Mouse (Mus musculus): ENCODE data around the gene Lpcat1. TPM values are rescaled to one million over a fixed set of nuclear protein-coding genes. Genes with fewer than 3 reads are reported as not detected.

The Lpcat1 gene
- polyA plus RNA-seq, 1 experiment: 40.9 TPM

DNA sequence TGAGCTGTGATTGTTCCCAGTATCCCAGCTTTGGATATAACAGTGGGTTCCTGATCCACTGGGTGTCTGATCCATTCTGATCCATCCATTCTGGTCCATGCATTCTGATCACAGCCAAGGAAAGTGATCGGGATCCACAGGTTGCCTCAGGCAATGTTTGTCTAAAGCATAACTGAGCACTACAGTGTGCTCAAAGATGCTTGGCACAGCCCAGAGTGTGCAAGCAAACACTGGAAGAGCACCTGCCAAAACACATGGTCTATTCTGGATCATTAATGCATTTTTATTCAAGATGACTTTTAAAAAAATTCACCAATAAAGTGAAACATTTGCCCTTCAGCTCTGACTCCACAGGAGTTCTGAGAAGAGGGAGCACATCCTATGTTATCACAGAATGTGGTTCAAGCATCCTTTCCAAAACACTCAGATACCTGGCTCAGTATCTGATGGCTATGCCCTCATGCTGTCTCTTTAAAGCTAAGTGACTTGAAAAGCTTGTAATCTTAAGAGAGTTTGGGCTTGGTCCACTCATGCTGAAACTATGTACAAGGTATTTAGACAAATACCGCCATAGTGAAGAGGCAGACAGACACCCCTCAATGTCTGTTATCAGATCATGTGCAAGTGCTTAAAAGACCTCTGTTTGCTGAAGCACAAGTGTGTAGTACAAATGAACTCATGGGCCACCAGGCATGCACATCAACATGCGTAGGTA is 13.3 kb upstream of the Lpcat1 start:
- TF ChIP-seq POLR2A (IDR thresholded peaks at IDR 0.05; ENCODE audit: control insufficient read depth, extremely low read depth, insufficient read depth, low read length, poor library complexity) (no peak), CTCF (IDR thresholded peaks at IDR 0.05; ENCODE audit: borderline replicate concordance, control insufficient read depth, extremely low read depth, insufficient read depth, low read length, poor library complexity) (no peak)

DNA sequence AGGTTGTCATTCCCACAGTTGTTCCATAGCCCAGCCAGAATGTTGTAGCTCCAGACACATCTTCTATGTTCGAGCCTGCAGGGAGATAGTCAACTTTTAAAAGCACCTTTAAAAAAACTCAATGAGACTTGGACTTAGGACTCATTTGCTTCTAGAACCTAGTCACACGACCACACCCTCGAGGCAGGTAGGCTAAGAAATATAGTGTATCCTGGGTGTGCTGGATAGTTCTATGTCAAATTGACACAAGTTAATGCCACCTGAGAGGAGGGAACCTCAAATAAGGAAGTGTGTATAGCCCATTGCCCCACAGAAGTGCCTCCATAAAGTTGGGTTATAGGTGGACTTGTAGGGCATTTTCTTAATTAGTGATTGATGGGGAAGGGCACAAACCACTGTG is 11.7 kb upstream of the Lpcat1 start:
- Histone ChIP-seq H3K36me3 (ENCODE audit: control insufficient read depth, insufficient read depth, low read length) (no peaks in the 10 kb centered on the region), H3K4me1 (replicated peaks; ENCODE audit: control insufficient read depth, insufficient read depth, low read length) (no peaks in the 10 kb centered on the region), H3K4me3 (ENCODE audit: control insufficient read depth, insufficient read depth, low read length) (no peak overlapping the region), H3K27me3 (ENCODE audit: control insufficient read depth, insufficient read depth, low read length) (no peaks in the 10 kb centered on the region), H3K27ac (ENCODE audit: control insufficient read depth, insufficient read depth, low read length) (no peak overlapping the region)
- DNase-seq: no peak
- TF ChIP-seq POLR2A (IDR thresholded peaks at IDR 0.05; ENCODE audit: control insufficient read depth, extremely low read depth, insufficient read depth, low read length, poor library complexity): no peak
- no peak for TF ChIP-seq CTCF (IDR thresholded peaks at IDR 0.05; ENCODE audit: borderline replicate concordance, control insufficient read depth, extremely low read depth, insufficient read depth, low read length, poor library complexity)
- 81% methylated on average over 3 of the region's 3 CpGs for WGBS

More for the DNA sequence above, 13.3 kb upstream of the Lpcat1 start:
- 88% methylated on average over 3 of the region's 3 CpGs for WGBS
- no peaks in the 10 kb centered on the region for H3K27me3 ChIP-seq (ENCODE audit: control insufficient read depth, insufficient read depth, low read length)
- no peaks in the 10 kb centered on the region for H3K36me3 ChIP-seq (ENCODE audit: control insufficient read depth, insufficient read depth, low read length)
- DNase-seq: no peak
- no peaks in the 10 kb centered on the region for H3K4me1 ChIP-seq (replicated peaks; ENCODE audit: control insufficient read depth, insufficient read depth, low read length)
- no peak overlapping the region for H3K4me3 ChIP-seq (ENCODE audit: control insufficient read depth, insufficient read depth, low read length)
- no peak overlapping the region for H3K27ac ChIP-seq (ENCODE audit: control insufficient read depth, insufficient read depth, low read length)

DNA sequence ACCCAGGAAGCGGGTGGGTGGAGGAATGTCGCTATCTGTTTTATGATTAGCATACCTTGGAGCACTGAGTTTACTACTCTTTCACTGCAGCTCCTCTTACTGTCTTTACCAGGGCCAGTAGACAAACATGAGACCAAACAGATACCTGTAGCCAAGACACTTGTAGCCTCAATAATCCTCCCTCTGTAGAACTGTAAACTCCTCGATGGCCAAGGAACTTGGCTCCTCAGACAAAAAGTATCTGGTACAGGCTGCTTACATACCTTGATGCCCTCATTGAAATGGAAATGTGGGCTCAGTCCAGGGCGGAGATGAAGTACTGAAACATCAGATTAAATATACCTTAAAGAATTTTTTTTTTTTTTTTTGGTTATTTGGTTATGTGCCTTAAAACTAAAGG is 9.7 kb upstream of the Lpcat1 start:
- Histone ChIP-seq H3K4me3 (ENCODE audit: control insufficient read depth, insufficient read depth, low read length) (no peak overlapping the region), H3K27ac (ENCODE audit: control insufficient read depth, insufficient read depth, low read length) (no peak overlapping the region), H3K27me3 (ENCODE audit: control insufficient read depth, insufficient read depth, low read length) (no peaks in the 10 kb centered on the region), H3K4me1 (replicated peaks; ENCODE audit: control insufficient read depth, insufficient read depth, low read length) (no peaks in the 10 kb centered on the region), H3K36me3 (ENCODE audit: control insufficient read depth, insufficient read depth, low read length) (no peaks in the 10 kb centered on the region)
- no peak for DNase-seq
- no peak for TF ChIP-seq POLR2A (IDR thresholded peaks at IDR 0.05; ENCODE audit: control insufficient read depth, extremely low read depth, insufficient read depth, low read length, poor library complexity)
- TF ChIP-seq CTCF (IDR thresholded peaks at IDR 0.05; ENCODE audit: borderline replicate concordance, control insufficient read depth, extremely low read depth, insufficient read depth, low read length, poor library complexity): no peak
- WGBS: 98% methylated on average over 4 of the region's 4 CpGs

DNA sequence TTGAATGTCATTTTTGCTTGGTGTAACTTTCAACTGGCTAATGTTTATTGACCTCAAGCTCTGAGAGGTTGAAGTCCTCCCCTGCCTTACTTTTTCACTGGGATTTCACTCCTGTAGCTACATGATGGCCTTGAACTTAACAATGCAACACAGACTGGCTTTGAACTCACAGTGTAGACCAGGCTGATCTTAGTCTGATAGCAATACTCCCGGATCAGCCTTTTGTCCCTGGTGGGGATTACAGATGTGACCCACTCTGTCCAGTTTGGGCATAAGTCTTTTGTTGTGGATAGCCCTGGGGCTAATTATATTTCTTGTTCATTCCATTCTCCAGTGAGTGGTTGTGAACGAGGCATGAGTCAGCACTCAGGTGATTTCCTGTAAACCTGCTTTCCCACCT is 9.3 kb upstream of the Lpcat1 start:
- DNase-seq: no peak
- no peak overlapping the region for H3K27ac ChIP-seq (ENCODE audit: control insufficient read depth, insufficient read depth, low read length)
- TF ChIP-seq CTCF (IDR thresholded peaks at IDR 0.05; ENCODE audit: borderline replicate concordance, control insufficient read depth, extremely low read depth, insufficient read depth, low read length, poor library complexity) (no peak), POLR2A (IDR thresholded peaks at IDR 0.05; ENCODE audit: control insufficient read depth, extremely low read depth, insufficient read depth, low read length, poor library complexity) (no peak)
- H3K4me3 ChIP-seq (ENCODE audit: control insufficient read depth, insufficient read depth, low read length): no peak overlapping the region
- H3K27me3 ChIP-seq (ENCODE audit: control insufficient read depth, insufficient read depth, low read length): no peaks in the 10 kb centered on the region
- H3K36me3 ChIP-seq (ENCODE audit: control insufficient read depth, insufficient read depth, low read length): no peaks in the 10 kb centered on the region
- H3K4me1 ChIP-seq (replicated peaks; ENCODE audit: control insufficient read depth, insufficient read depth, low read length): no peaks in the 10 kb centered on the region
- 69% methylated on average over 2 of the region's 2 CpGs for WGBS

DNA sequence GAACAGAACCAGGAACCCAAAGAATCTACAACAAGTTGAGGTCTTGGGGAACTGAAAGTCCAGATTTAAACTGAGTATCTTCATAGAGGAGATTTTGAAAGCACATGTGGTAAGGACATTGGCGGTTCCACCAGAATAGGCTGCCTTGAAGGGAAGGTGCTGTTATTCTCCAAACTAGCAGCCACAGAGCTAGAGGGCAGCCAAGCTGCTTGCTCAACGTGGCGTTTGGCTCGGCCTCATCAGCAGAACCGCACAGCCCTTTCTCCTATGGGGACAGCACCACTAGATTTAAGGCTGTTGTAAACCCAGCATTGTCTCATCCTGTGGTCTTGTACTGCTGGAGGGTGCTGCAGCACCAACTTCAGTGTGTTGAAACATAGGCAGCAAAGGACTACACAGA is 8.3 kb upstream of the Lpcat1 start:
- H3K27me3 ChIP-seq (ENCODE audit: control insufficient read depth, insufficient read depth, low read length): no peaks in the 10 kb centered on the region
- WGBS: 72% methylated on average over 5 of the region's 5 CpGs
- DNase-seq: no peak
- no peaks in the 10 kb centered on the region for H3K36me3 ChIP-seq (ENCODE audit: control insufficient read depth, insufficient read depth, low read length)
- no peak overlapping the region for H3K27ac ChIP-seq (ENCODE audit: control insufficient read depth, insufficient read depth, low read length)
- H3K4me3 ChIP-seq (ENCODE audit: control insufficient read depth, insufficient read depth, low read length): no peak overlapping the region
- TF ChIP-seq POLR2A (IDR thresholded peaks at IDR 0.05; ENCODE audit: control insufficient read depth, extremely low read depth, insufficient read depth, low read length, poor library complexity) (no peak), CTCF (IDR thresholded peaks at IDR 0.05; ENCODE audit: borderline replicate concordance, control insufficient read depth, extremely low read depth, insufficient read depth, low read length, poor library complexity) (no peak)
- no peaks in the 10 kb centered on the region for H3K4me1 ChIP-seq (replicated peaks; ENCODE audit: control insufficient read depth, insufficient read depth, low read length)

DNA sequence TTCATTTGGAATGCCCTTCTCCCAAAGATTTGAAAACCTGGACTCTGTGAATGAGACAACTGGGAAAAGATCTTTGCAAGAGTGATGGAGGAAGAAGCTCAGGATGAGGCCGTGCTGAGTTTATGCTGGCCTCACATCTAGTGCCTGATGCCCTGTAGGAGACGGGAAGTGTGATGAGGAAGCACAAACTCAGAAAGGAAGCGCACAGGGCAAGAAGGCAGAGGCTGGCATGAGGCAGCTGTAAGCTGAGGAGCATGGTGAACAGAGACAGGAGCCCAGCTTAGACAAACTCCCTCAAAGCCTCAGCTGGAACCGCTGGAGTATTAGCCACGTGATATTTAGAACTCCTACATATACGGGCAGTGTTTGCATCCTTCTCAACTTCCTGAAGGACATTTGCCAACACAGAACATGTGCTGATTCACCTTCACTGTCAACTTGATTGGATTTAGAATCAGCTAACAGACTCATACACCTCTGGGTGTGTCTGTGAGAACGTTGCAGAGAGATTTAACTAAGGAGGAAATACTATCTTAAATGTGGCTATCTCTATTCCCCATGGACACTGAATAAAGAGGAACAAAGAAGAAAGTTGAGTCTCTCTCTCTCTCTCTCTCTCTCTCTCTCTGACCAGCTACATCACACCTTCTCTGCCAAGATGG is 7.7 kb upstream of the Lpcat1 start:
- H3K36me3 ChIP-seq (ENCODE audit: control insufficient read depth, insufficient read depth, low read length): no peaks in the 10 kb centered on the region
- TF ChIP-seq POLR2A (IDR thresholded peaks at IDR 0.05; ENCODE audit: control insufficient read depth, extremely low read depth, insufficient read depth, low read length, poor library complexity) (no peak), CTCF (IDR thresholded peaks at IDR 0.05; ENCODE audit: borderline replicate concordance, control insufficient read depth, extremely low read depth, insufficient read depth, low read length, poor library complexity) (no peak)
- WGBS: 12% methylated on average over 7 of the region's 7 CpGs
- DNase-seq: no peak
- no peak overlapping the region for H3K4me3 ChIP-seq (ENCODE audit: control insufficient read depth, insufficient read depth, low read length)
- no peaks in the 10 kb centered on the region for H3K4me1 ChIP-seq (replicated peaks; ENCODE audit: control insufficient read depth, insufficient read depth, low read length)
- H3K27me3 ChIP-seq (ENCODE audit: control insufficient read depth, insufficient read depth, low read length): no peaks in the 10 kb centered on the region
- no peak overlapping the region for H3K27ac ChIP-seq (ENCODE audit: control insufficient read depth, insufficient read depth, low read length)
